Mouse (Mus musculus): ENCODE data around the gene Hoga1. TPM values are rescaled to one million over a fixed set of nuclear protein-coding genes. Genes with fewer than 3 reads are reported as not detected.

Hoga1 gene
- polyA plus RNA-seq, 1 experiment = 167 TPM

- Histone ChIP-seq H3K4me3 (ENCODE audit: insufficient read depth, low read depth, low read length) (no peak overlapping the region), H3K27ac (ENCODE audit: insufficient read depth, low read depth, low read length) (no peak overlapping the region), H3K27me3 (replicated peaks; ENCODE audit: control insufficient read depth, insufficient read depth, low read length) (no peaks in the 10 kb centered on the region), H3K4me1 (ENCODE audit: control insufficient read depth, insufficient read depth, low read length) (peaks cover 9% of the 10 kb centered on the region; the same call in 1 of the 2 replicates), H3K36me3 (ENCODE audit: control insufficient read depth, insufficient read depth, low read length) (no peaks in the 10 kb centered on the region)
- no peak for TF ChIP-seq CTCF (conservative IDR thresholded peaks at IDR 0.05; ENCODE audit: insufficient read depth, insufficient read length, low read depth, low read length)
- TF ChIP-seq POLR2A (IDR thresholded peaks at IDR 0.05; ENCODE audit: low read depth, low read length) = no peak
- DNase-seq = no peak
- 88% methylated on average over 3 of the region's 3 CpGs for WGBS
These were observed 31.1 kb upstream of the Hoga1 start for GRCm38 (mm10) chr19:42014231-42014825.

- no peak for DNase-seq
- WGBS = 93% methylated on average over 6 of the region's 6 CpGs
- no peak for TF ChIP-seq CTCF (conservative IDR thresholded peaks at IDR 0.05; ENCODE audit: insufficient read depth, insufficient read length, low read depth, low read length)
- TF ChIP-seq POLR2A (IDR thresholded peaks at IDR 0.05; ENCODE audit: low read depth, low read length) = no peak
- no peak overlapping the region for H3K4me3 ChIP-seq (ENCODE audit: insufficient read depth, low read depth, low read length)
- H3K27ac ChIP-seq (ENCODE audit: insufficient read depth, low read depth, low read length) = no peak overlapping the region
- no peaks in the 10 kb centered on the region for H3K27me3 ChIP-seq (replicated peaks; ENCODE audit: control insufficient read depth, insufficient read depth, low read length)
- no peaks in the 10 kb centered on the region for H3K36me3 ChIP-seq (ENCODE audit: control insufficient read depth, insufficient read depth, low read length)
- H3K4me1 ChIP-seq (ENCODE audit: control insufficient read depth, insufficient read depth, low read length) = peaks cover 9% of the 10 kb centered on the region; the same call in 1 of the 2 replicates
These were observed 30.4 kb upstream of the Hoga1 start for GRCm38 (mm10) chr19:42015001-42015400.

GRCm38 (mm10) chr19:42016251-42016650 is 29.2 kb upstream of the Hoga1 start:
- no peak for TF ChIP-seq POLR2A (IDR thresholded peaks at IDR 0.05; ENCODE audit: low read depth, low read length)
- TF ChIP-seq CTCF (conservative IDR thresholded peaks at IDR 0.05; ENCODE audit: insufficient read depth, insufficient read length, low read depth, low read length) = no peak
- H3K27ac ChIP-seq (ENCODE audit: insufficient read depth, low read depth, low read length) = no peak overlapping the region
- H3K27me3 ChIP-seq (replicated peaks; ENCODE audit: control insufficient read depth, insufficient read depth, low read length) = no peaks in the 10 kb centered on the region
- H3K4me1 ChIP-seq (ENCODE audit: control insufficient read depth, insufficient read depth, low read length) = peaks cover 9% of the 10 kb centered on the region; the same call in 1 of the 2 replicates
- H3K36me3 ChIP-seq (ENCODE audit: control insufficient read depth, insufficient read depth, low read length) = no peaks in the 10 kb centered on the region
- no peak for DNase-seq
- H3K4me3 ChIP-seq (ENCODE audit: insufficient read depth, low read depth, low read length) = no peak overlapping the region
- WGBS = 83% methylated on average over 4 of the region's 4 CpGs

GRCm38 (mm10) chr19:42016840-42017239 is 28.6 kb upstream of the Hoga1 start:
- DNase-seq = no peak
- 68% methylated on average over 5 of the region's 5 CpGs for WGBS
- no peak overlapping the region for H3K4me3 ChIP-seq (ENCODE audit: insufficient read depth, low read depth, low read length)
- H3K4me1 ChIP-seq (ENCODE audit: control insufficient read depth, insufficient read depth, low read length) = peaks cover 9% of the 10 kb centered on the region; the same call in 1 of the 2 replicates
- H3K36me3 ChIP-seq (ENCODE audit: control insufficient read depth, insufficient read depth, low read length) = no peaks in the 10 kb centered on the region
- peak overlapping the region; percentile 36; the same call in 1 of the 2 replicates for H3K27ac ChIP-seq (ENCODE audit: insufficient read depth, low read depth, low read length)
- H3K27me3 ChIP-seq (replicated peaks; ENCODE audit: control insufficient read depth, insufficient read depth, low read length) = no peaks in the 10 kb centered on the region
- TF ChIP-seq POLR2A (IDR thresholded peaks at IDR 0.05; ENCODE audit: low read depth, low read length) (no peak), CTCF (conservative IDR thresholded peaks at IDR 0.05; ENCODE audit: insufficient read depth, insufficient read length, low read depth, low read length) (no peak)

GRCm38 (mm10) chr19:42017399-42018247 is 27.8 kb upstream of the Hoga1 start:
- H3K4me1 ChIP-seq (ENCODE audit: control insufficient read depth, insufficient read depth, low read length) = peaks cover 9% of the 10 kb centered on the region; the same call in 1 of the 2 replicates
- peak; percentile 55 for DNase-seq

GRCm38 (mm10) chr19:42019011-42019522 is 26.3 kb upstream of the Hoga1 start:
- Histone ChIP-seq H3K36me3 (ENCODE audit: control insufficient read depth, insufficient read depth, low read length) (no peaks in the 10 kb centered on the region), H3K27me3 (replicated peaks; ENCODE audit: control insufficient read depth, insufficient read depth, low read length) (no peaks in the 10 kb centered on the region), H3K4me3 (ENCODE audit: insufficient read depth, low read depth, low read length) (no peak overlapping the region), H3K4me1 (ENCODE audit: control insufficient read depth, insufficient read depth, low read length) (peaks cover 9% of the 10 kb centered on the region; the same call in 1 of the 2 replicates), H3K27ac (ENCODE audit: insufficient read depth, low read depth, low read length) (no peak overlapping the region)
- 47% methylated on average over 4 of the region's 4 CpGs for WGBS
- DNase-seq = no peak
- no peak for TF ChIP-seq POLR2A (IDR thresholded peaks at IDR 0.05; ENCODE audit: low read depth, low read length)
- no peak for TF ChIP-seq CTCF (conservative IDR thresholded peaks at IDR 0.05; ENCODE audit: insufficient read depth, insufficient read length, low read depth, low read length)

More at GRCm38 (mm10) chr19:42017399-42018247, 27.8 kb upstream of the Hoga1 start:
- H3K4me3 ChIP-seq (ENCODE audit: insufficient read depth, low read depth, low read length) = no peak overlapping the region
- no peaks in the 10 kb centered on the region for H3K27me3 ChIP-seq (replicated peaks; ENCODE audit: control insufficient read depth, insufficient read depth, low read length)
- no peak for TF ChIP-seq POLR2A (IDR thresholded peaks at IDR 0.05; ENCODE audit: low read depth, low read length)
- no peak for TF ChIP-seq CTCF (conservative IDR thresholded peaks at IDR 0.05; ENCODE audit: insufficient read depth, insufficient read length, low read depth, low read length)
- H3K27ac ChIP-seq (ENCODE audit: insufficient read depth, low read depth, low read length) = peak overlapping the region; percentile 49; the same call in 1 of the 2 replicates
- no peaks in the 10 kb centered on the region for H3K36me3 ChIP-seq (ENCODE audit: control insufficient read depth, insufficient read depth, low read length)
- WGBS = 40% methylated on average over 8 of the region's 8 CpGs

Measured in kidney, adult 2 months (tissue).